Mouse (Mus musculus): Measurements from ENCODE around the gene Ano9.
A peak's percentile ranks its signal among the peaks of the same experiment; 100 is the strongest.

The Ano9 gene

DNA sequence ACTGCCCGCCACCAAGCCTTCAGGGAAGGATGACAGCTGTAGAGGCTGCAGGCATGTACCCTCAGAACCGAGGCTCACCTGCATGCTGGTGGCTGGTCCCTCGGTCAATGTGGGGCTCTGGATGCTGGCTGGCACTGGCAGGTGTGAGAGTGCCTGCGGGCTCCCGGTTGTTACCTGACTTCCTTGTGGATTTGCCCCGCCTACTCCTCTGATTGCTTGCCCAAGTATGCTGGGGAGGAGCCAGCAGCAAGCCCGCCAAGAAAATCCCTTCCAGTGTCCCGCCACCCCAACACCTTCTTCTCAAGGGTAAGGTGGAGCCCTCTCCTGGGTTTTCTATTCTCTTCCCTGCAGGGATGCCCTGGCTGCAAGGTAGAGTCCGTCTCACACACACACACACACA, at the start of gene Ano9:
TSS of gene Ano9 (minus strand) at position 171 of the 400 bp plus-strand sequence.
- DNase-seq (ENCODE audit: low spot score): peak; percentile 50

DNA sequence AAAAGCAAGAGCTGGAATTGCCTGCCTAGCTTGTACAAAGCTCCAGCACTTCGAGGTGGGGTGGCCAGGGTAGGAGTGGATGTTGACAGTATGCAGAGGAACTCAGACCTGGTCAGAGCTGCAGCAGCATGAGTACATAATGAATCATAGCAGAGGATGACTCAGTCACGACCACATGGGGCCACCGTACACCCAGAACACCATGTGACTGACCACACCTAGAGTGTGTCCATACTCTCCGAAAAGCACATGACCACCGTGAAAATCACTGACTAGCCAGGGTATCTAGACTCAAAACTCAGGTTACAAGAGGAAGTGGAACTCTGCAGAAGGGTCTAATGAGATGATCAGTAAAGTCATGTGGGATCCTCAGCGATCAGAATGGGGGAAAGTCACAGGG, 47.2 kb upstream of the Ano9 start:
- peak; percentile 71 for DNase-seq (ENCODE audit: low spot score)

DNA sequence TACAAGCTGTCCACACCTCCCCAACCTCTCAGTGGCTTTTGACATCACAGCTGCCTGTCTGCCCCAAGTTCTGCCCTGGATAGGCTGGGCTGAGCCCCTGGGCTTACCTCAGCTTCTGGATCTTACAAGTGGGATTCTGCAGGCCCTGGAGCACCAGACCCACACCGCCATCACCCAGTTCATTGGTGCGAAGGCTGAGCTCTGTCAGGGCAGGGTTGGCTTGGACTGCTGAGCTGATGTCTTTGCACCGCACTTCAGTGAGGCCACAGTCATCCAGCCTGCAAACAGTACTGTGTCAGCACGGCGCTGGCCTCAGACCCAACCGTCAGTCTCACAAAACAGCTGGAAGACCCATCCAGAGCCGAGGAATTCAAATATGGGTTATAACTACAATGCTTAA, 46.8 kb upstream of the Ano9 start:
- DNase-seq (ENCODE audit: low spot score): no peak

DNA sequence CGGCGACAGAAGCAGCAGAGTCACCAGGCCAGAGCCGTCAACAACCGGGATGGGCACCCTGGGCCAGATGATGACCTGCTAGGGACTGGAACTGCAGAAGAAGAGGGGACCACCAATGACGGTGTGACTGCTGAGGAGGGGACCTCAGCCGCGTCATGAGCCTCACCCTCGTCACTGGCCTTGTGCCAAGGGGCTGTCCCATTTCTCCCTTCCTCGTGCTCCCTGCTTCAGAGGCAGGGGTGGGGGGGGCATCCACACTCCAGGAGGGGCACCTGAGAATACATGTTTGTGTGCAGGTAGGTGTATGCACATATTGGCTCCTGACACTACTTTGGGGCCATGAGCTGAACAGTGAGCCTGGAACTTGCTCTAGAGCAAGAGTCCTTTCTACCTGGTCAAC, 37.8 kb upstream of the Ano9 start:
- DNase-seq (ENCODE audit: low spot score): no peak

DNA sequence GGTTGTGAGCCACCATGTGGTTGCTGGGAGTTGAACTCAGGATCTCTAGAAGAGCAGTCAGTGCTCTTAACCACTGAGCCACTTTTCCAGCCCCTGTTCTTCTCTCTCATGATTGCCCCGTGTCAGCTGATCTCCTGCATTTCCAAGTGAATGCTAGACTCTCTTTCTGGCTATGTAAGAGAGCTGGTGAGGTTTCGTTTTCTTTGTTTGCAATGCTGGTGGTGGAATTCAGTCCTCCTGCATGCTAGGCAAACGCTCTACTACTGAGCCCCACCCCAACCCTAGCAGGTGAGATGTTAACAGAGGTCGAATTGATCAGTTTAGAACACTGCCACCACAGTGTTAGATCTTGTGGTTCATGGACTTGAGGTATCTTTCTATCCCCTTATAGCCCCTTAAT, 31.0 kb upstream of the Ano9 start:
- no peak for DNase-seq (ENCODE audit: low spot score)

DNA sequence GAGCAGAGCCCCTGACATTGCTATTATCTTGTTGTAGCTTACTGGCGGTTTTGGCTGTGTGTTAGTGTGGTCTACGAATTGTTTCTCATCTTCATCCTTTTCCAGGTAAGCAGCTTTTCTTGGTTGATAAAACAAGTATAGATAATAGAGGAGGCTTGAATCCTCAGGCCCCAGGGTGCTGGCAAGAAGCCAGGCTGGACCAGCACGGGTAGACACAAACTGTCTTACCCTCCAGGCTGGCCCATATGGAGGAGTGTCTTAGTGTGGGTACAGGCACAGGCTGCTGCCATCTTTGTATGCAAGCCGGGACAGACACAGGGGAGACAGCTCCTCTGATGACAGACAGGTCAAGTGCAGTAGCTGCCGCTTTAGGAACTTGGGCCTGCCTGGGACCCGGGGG, 29.4 kb upstream of the Ano9 start:
- no peak for DNase-seq (ENCODE audit: low spot score)

DNA sequence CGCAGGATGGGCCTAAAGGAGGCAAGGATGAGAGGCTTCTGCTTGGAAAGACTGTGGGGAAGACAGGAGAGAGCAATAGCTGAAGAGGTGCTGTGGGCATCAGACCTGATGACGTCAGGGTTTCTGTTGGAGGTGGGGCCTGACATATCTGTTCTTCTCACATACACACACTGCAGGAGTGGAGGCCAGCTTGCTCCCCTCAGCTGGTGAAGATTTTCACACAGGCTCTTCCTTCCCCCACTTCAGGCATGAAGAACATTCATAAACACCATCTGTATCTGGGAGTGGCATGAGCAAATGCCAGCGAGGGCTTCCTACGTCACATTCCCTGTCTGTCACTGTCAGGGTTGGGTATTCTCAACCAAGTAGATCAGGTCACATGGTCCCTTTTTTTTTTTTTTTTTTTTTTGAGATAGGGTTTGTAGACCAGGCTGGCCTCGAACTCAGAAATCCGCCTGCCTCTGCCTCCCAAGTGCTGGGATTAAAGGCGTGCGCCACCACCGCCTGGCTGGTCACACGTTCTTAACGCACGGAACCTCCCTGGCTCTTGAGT, 28.5 kb upstream of the Ano9 start:
- DNase-seq (ENCODE audit: low spot score): no peak

DNA sequence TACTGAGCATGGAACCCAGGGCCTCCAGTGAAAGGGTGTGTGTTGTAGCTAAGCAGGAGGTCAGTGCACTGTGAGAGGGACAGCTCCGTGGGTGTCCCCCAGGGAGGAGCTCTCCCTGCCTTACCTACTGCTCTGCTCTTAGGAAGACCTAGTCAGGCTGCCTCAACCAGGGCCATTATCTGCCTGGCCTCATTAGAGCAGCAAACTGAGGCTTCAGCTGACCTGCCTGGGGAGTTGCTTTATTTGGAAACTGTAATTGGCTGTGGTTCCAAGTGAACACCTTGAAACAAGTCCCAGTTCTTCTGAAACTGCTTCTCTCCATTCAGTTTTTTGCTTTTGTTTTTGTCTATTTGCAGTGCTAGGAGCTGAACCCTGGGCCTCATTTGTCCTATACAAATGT, 27.8 kb upstream of the Ano9 start:
- no peak for DNase-seq (ENCODE audit: low spot score)

DNA sequence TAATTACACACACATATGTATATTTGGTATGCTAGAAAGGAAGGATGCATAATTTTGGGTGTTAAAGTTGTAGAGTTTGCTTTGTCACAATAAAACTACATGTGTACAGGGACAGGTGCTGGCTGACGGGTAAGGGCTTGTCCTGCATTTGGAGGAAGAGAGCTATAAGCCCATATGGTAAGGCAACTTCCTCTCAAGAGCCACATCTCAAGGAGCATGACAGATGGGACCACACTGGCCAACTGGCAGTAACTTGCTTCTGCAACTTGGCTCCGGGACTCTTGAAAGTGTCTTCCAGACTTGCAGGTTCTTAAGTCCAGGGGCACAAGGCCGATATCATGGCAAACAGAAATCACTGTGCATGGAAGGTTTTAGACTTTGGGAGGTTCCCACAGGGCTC, 27.0 kb upstream of the Ano9 start:
- DNase-seq (ENCODE audit: low spot score): no peak

DNA sequence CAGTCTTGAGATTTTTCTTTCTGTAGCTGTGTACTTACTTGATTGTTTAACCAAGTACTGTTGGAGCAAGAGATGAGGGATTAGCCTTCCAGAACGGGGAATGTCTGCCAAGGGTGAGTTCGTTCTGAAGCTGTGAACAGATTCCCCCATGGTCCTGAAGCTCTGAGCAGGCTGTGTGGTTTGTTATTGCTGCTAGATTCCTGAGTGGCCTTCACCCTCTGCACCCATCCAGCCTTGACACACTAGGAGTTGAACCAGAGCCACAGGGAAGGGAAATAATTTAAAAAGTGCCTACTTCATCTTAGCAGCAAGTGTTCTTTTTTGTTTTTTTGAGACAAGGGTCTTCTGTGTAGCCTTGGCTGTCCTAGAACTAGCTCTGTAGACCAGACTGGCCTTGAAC, 26.3 kb upstream of the Ano9 start:
- DNase-seq (ENCODE audit: low spot score): no peak

DNA sequence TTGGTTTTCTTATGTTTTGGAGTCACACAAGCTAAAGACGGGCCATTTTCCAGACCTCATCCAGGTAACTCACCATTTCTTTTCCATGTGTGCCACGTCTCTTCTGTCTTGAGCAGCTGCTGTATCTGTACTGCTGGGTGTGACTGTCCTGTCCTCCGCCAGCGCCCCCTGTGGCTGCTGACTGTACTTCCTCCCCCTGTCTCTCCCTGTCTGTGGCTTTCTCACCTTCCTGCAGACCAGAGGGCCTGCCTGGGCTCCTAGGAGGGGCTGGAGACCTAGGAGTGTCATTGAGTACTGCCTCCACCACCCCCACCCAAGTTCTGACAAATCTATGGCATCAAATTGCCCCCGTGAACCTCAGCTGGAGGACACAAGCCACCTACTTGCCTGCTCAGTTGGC, 25.5 kb upstream of the Ano9 start:
- no peak for DNase-seq (ENCODE audit: low spot score)

DNA sequence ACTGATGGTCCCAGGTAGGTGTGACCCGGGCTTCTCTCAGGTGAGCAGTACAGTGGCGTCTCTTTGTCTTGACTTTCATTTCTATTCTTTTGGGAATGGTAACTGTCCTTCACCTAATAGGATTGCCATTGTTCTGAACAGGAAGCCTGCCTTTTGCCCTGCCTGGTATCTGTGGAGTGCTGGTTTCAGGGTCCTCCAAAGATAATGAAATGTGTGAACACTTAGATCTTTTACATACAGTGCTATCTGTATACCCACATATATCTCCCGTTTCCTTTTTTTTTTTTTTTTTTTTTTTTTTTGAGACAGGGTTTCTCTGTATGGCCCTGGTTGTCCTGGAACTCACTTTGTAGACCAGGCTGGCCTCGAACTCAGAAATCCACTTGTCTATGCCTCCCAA, 23.7 kb upstream of the Ano9 start:
- DNase-seq (ENCODE audit: low spot score): no peak

DNA sequence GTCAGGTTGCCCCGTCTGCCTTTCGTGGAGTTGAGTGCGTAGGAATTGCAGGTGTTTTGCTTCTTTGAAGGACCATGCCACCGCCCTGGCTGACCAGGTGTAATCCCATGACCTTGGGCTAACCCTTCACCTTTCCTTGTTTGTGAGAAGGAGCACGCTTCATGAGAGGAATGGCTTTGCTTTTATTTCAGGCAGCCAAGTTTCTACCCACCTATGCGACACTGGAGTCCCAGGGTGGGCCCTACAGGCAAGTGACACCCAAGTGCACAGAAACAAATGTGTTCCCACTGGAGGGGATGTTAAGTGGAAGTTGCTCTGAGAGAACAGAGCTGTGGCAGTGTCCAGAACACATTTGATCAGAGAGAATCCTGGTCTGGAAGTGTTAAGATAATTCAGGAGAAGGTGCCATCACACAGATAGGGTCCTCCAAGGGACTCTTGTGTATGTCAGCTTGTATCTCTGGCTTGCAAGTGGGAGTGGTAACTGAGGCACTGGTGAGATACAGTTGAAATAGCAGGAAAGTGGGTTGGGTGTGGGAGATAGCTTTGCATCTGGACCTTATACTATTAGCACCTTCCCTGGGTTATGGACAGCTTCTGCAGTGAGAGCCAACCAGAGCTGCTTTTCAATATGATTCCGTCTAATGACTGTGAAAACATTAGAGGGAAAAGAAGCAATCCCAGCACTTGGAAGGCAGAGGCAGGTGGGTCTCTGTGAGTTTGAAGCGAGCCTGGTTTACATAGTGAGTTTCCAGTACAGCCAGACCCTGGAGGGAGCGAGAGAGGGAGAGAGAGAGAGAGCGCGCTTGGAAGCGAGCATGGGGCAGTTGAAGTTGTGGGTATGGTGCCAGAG, 14.5 kb upstream of the Ano9 start:
- DNase-seq (ENCODE audit: low spot score): no peak

DNA sequence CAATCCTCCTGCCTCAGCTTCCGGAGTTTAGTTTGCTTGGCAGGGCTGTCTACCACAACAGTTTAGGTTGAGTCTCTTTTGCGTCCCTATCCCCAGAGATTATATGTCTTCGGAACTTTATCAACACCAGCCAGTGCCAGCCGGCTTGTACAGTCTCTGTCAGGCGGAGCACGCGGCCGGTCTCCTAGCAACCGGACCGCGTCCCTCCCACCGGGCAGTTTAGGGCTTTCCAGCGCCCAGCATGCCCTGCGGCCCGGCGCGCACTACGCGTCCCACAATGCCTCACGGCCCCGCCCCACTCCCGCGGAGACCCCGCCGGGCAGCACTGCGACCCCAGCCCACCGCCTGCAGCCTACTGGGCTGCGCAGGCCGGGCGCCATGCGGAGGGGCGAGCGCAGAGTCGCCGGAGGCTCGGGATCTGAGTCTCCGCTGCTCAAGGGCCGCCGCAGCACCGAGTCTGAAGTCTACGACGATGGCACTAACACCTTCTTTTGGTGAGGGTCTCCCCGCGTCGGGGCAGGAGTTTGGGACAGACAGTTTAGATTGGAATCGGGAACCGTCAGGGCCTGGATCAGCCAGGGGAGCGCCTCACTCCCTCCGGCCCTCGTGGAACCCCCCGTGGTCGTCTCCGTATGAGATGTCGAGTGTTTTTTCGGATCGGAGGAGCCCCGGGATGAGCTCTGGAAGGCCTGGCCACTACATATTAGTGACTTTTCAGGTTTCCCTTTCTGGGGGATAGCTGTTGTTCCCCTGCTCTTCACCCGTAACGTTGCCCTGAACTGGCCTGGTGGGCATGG, 13.6 kb upstream of the Ano9 start:
- DNase-seq (ENCODE audit: low spot score): peak; percentile 90

DNA sequence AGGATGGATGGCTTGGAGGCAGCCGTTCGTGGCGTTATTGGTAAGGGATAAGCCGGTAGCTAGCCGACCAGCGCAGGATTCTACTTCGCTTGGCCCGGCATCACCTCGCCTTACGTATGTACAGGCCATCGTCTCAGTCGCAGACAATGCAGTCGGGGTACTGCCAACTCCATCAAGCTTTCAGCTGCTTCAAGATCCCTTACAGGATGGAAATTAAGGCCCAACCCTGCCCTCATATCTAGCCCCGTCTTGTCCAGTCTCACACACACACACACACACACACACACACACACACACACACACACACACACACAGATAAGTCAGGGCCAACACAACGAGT, 5.9 kb upstream of the Ano9 start:
- DNase-seq (ENCODE audit: low spot score): no peak

DNA sequence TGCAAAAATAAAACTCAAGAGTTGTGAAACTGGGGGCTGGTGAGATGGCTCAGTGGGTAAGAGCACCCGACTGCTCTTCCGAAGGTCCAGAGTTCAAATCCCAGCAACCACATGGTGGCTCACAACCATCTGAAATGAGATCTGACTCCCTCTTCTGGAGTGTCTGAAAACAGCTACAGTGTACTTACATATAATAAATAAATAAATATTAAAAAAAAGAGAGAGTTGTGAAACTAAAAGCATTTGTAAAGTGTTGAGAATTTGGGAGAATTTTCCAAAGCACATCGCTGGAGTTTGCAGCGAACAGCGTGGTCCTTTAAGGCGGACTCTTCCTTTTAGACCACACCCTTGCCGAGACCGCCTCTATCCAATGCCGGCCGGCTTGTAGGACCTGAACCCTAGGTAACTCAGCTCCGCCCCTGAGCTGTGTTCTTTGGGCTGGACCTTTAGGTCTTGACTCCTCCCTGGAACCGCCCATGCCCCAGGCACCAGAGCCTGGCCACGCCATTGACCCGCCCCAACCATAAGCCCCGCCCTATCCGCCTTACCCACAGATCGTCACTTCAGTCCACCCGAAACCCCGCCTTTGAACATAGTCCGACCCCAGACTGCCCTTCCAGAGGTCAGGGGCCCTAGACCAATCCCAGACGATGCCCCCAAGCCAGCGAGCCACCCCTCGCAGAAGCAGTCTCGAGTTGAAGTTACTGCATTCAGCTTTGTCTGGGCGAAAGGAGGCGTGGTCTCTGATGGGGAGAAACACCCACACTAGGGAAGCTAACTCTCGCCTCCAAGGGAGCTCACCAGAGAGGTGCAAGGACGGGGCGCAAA, 5.3 kb upstream of the Ano9 start:
- peak; percentile 97 for DNase-seq (ENCODE audit: low spot score)

DNA sequence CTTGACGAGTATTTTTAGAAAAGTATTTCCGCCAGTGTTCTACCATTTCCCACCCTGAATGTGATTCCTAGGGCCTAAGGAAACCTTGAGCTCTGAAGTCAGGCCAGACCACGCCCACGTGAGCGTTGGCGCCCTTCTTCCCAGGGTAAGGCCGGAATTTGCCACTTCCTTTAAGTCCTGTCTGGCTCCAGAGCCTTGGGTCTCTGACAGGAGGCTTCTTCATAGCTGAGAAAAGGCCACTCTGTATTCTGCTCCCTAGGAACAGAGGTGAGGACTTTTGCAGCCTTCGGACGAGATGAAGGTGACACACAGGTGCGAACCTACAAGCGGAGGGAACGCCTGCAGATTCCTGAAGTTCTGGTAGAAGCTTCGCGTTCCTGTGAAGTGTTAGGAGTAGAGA, 4.6 kb upstream of the Ano9 start, which contains the start of gene Ptdss2:
TSS of gene Ptdss2 (plus strand) at position 138 of the 400 bp plus-strand sequence.
- no peak for DNase-seq (ENCODE audit: low spot score)

DNA sequence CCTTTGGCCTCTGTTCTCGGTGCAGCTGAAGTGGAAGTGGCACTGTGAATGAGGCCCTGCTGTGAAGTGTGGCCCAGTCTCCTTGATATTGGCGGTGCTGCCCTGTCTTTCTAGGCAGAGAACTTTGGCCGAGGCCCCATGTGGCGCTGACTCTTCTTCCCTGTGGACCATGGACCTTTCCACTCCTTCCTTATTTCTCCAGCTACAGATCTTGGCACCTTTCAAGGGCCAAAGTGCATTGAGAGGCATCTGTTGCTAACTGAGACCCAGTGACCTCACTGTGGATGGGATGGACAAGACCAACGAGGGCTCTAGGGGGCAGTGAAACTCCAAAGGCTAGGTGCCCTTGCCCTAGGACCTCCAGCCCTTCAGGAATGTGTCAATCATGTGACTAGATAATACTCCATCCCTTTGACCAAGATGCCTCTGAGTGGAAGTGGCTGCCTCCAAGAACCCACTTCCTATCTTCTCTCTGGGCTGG, 3.5 kb upstream of the Ano9 start:
- no peak for DNase-seq (ENCODE audit: low spot score)

DNA sequence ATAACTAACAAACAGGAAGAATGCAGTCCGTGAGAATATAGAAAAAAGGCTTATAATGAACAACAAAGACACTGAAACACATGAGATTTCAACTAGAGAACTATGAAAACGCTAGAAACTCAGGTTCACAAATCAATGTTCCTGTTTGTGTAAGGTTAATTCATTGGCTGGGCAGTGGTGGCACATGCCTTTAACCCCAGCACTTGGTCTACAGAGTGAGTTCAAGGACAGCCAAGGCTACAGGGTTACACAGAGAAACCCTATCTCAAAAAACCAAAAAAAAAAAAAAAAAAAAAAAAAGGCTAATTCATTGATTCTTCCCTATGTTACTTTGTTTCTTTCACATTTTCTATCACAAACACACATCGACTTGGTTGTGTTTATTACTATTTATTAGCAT, 3.0 kb upstream of the Ano9 start:
- no peak for DNase-seq (ENCODE audit: low spot score)

DNA sequence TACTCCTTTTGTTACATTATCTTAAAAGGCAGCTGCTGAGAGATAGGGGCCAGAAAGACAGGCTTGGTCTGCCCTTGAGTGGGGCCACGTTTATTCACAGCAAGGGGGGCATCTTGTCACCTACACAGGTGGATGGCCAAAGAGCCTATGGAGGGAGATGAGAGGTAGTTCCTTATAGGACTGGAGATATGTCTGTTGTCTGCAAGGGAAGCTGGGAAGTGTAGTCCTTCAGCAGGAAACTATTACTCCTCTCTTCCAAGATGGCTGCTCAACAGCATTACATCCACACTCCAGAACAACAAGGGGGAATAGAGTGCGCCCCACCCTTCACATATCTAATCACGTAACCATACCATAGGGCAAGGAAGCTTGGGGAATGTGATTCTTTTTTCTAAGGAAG, 1.9 kb upstream of the Ano9 start:
- DNase-seq (ENCODE audit: low spot score): no peak

DNA sequence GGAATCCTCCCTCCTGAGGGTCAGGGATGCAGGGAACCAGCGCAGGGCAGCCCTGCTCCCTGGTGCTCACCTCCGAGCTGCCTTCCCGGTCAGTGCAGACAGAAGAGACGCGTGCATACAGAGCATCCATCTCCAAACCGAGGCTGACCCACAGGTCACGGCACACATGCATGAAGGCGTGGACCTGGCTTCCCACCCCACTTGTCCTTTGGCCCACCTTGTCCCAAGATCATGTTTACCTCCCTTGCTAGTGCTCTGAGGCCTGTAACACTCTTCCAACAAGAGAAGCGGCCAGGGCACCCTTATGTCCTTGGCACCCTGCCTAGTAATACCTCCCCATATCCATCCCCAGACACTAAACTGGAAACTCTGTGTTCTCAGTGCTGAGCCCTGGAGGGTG, 1.7 kb downstream of the Ano9 start:
- no peak for DNase-seq (ENCODE audit: low spot score)

DNA sequence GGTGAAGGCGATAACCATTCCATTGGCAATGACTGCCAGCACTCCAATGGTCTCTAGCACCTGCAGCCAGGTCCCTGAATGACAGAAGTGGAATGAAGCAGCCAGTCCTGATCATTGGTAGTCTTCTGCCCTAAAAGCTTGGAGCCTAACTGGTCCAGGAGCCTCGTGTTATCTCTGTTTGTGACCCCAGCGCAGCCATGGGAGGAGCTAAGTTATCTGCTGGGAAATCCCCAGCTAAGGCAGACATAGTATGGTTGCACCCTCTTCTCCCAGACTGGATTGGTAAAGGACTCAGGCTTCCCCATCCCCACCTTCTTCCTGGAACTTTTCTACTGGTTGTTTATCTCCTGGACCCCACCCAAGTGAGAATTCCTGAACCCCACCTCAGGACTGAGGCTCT, 14.4 kb downstream of the Ano9 start:
- no peak for DNase-seq (ENCODE audit: low spot score)

Data from urinary bladder, postnatal 14 days (tissue).